Mouse (Mus musculus) embryonic facial prominence, embryonic 14.5 days (tissue): ENCODE measurements at regions not wholly inside any gene's neighbourhood (a gene's known extent, or its start where the extent isn't known, plus 50 kb on each side); places are given as distances from the start of the nearest gene placed in this dataset.

Experiments used
- ATAC-seq: fragments of 200-750 bp; cut with Nextera tagmentation; 2 replicates; pipeline ENCODE4 v1.8.0; 2017; ENCODE audit warnings: low read depth, moderate number of reproducible peaks, moderate TSS enrichment
- DNase-seq: peaks from one replicate; pipeline ENCODE4 v3.0.0-alpha.2; 2015; ENCODE audit warnings: low spot score
- H3K27ac ChIP-seq: fragments of 300-500 bp; sonication (generic); replicated peaks from 2 replicates; pipeline ENCODE4 v1.5.1; 2014; ENCODE audit warnings: low read depth, mild to moderate bottlenecking, low read length, moderate library complexity
- H3K27me3 ChIP-seq: fragments of 300-500 bp; sonication (generic); replicated peaks from 2 replicates; pipeline ENCODE4 v1.6.1; 2014; ENCODE audit warnings: low read length; ENCODE audit not compliant: control insufficient read depth, insufficient read depth
- H3K36me3 ChIP-seq: fragments of 300-500 bp; sonication (generic); 2 replicates; pipeline ENCODE4 v1.6.1; 2014; ENCODE audit warnings: low read length, mixed read lengths; ENCODE audit not compliant: control insufficient read depth, insufficient read depth
- H3K4me1 ChIP-seq: fragments of 300-500 bp; sonication (generic); 2 replicates; pipeline ENCODE4 v1.6.1; 2014; ENCODE audit warnings: antibody characterized with exemption, low read length; ENCODE audit not compliant: control insufficient read depth, insufficient read depth
- H3K4me2 ChIP-seq: fragments of 300-500 bp; sonication (generic); 2 replicates; pipeline ENCODE4 v1.6.1; 2014; ENCODE audit warnings: low read depth, mild to moderate bottlenecking, low read length, moderate library complexity, mixed read lengths
- H3K4me3 ChIP-seq: fragments of 300-500 bp; sonication (generic); 2 replicates; pipeline ENCODE4 v1.5.1; 2014; ENCODE audit warnings: low read depth, mild to moderate bottlenecking, low read length
- H3K9ac ChIP-seq: fragments of 300-500 bp; sonication (generic); 2 replicates; pipeline ENCODE4 v1.6.1; 2014; ENCODE audit warnings: low read depth, mild to moderate bottlenecking, low read length, moderate library complexity, mixed read lengths
- H3K9me3 ChIP-seq: fragments of 300-500 bp; sonication (generic); 2 replicates; pipeline ENCODE4 v1.6.1; 2016; ENCODE audit warnings: low read length; ENCODE audit not compliant: control insufficient read depth
- WGBS: fragments of 180-500 bp; shearing (Covaris S2); extraction: QIAGEN DNeasy Blood & Tissue Kit; methylation state at CpG from one replicate; pipeline ENCODE4 v1.1.7; 2014; 5-methylcytosine and 5-hydroxymethylcytosine counted together

- Histone ChIP-seq H3K4me3 (no peak overlapping the region), H3K36me3 (no peaks in the 10 kb centered on the region), H3K9ac (no peak overlapping the region), H3K4me1 (no peaks in the 10 kb centered on the region), H3K4me2 (no peak overlapping the region), H3K9me3 (no peaks in the 10 kb centered on the region), H3K27ac (no peak overlapping the region), H3K27me3 (no peaks in the 10 kb centered on the region)
- DNase-seq, result no peak
- no peak for ATAC-seq
These were observed 190.0 kb upstream of the Veph1 start for GRCm38 (mm10) chr3:66486658-66487057.

GRCm38 (mm10) chr3:66486184-66486583 is 189.5 kb upstream of the Veph1 start:
- Histone ChIP-seq H3K27ac (no peak overlapping the region), H3K4me2 (no peak overlapping the region), H3K9me3 (no peaks in the 10 kb centered on the region), H3K9ac (no peak overlapping the region), H3K4me1 (no peaks in the 10 kb centered on the region), H3K4me3 (no peak overlapping the region), H3K27me3 (no peaks in the 10 kb centered on the region), H3K36me3 (no peaks in the 10 kb centered on the region)
- 79% methylated on average over 1 of the region's 1 CpGs for WGBS
- DNase-seq, result no peak
- no peak for ATAC-seq

DNA sequence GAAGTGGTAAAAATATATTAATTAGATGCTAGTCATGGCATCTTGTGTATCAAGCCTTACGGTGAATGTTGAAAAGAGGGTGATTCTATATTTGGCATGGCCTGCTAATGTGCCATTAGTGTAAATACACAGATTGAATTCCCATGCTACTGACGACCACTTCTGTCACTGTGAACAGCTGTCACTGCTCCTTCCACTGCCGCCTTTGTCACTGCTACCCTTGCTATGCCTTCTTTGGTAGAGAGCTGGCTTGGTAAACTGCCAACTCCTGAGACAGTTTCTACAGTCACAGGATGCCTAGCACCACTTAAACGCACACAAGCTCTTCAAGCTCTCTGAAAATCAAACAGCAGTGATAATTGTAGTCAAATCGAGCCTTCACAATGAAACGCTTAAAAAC is 184.1 kb upstream of the Veph1 start:
- no peak overlapping the region for H3K4me2 ChIP-seq

DNA sequence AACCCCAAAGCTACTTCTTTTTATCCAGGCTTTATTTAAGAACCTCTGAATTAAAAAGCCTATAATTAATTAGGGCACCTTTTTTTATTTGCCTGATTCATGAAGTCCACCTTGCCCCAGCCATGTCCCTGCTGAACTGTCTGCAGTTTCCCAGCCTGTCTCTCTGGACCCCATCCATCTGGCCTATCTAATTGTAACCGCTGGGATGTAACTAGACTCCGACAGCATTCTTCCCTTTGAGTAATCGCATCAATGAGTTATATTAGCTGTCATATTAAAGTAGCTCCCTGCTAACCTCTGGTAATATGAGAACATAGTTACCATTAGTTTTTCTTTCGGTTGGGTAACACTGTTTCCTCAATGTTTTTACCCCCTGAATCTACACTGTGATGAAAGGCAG is 182.6 kb upstream of the Veph1 start:
- H3K9me3 ChIP-seq, result no peaks in the 10 kb centered on the region
- no peak overlapping the region for H3K27ac ChIP-seq
- DNase-seq (peak; percentile 51), ATAC-seq (peak; percentile 68; the same call in 1 of the 2 replicates)
- peaks cover 12% of the 10 kb centered on the region; the same call in 1 of the 2 replicates for H3K4me1 ChIP-seq
- H3K4me2 ChIP-seq, result no peak overlapping the region
- H3K27me3 ChIP-seq, result no peaks in the 10 kb centered on the region; the same call in 1 of the 2 replicates
- H3K9ac ChIP-seq, result no peak overlapping the region
- WGBS, result 17% methylated on average over 4 of the region's 4 CpGs
- no peaks in the 10 kb centered on the region for H3K36me3 ChIP-seq
- no peak overlapping the region for H3K4me3 ChIP-seq

More for the DNA sequence above, 184.1 kb upstream of the Veph1 start:
- no peaks in the 10 kb centered on the region for H3K36me3 ChIP-seq
- ATAC-seq (peak; percentile 88), DNase-seq (peak; percentile 88)
- no peak overlapping the region for H3K4me3 ChIP-seq
- H3K4me1 ChIP-seq, result peaks cover 12% of the 10 kb centered on the region; the same call in 1 of the 2 replicates
- H3K9ac ChIP-seq, result no peak overlapping the region
- no peaks in the 10 kb centered on the region for H3K9me3 ChIP-seq
- WGBS, result 53% methylated on average over 6 of the region's 6 CpGs
- no peaks in the 10 kb centered on the region; the same call in 1 of the 2 replicates for H3K27me3 ChIP-seq
- no peak overlapping the region for H3K27ac ChIP-seq

DNA sequence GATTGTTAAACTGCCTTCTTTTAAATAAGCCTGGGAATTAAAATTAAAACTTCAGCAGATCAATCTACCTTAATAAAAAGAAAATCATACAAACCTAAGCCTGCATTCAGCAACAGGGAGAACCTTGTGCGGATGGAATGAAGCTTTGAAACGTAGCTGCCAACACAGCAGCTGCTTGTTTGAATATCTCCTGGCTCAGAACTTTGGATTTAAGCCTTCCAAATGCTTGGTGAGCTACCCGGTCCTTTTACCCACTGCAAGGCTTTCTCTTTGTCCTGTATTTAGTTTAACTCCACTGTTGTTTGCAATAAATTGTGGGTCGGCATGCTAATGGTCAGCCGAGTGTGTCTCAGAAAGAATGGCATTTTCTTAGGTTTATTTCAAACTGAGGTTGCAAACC is 169.7 kb upstream of the Veph1 start:
- Histone ChIP-seq H3K27ac (no peak overlapping the region), H3K4me2 (no peak overlapping the region), H3K9me3 (no peaks in the 10 kb centered on the region), H3K4me1 (no peaks in the 10 kb centered on the region), H3K27me3 (no peaks in the 10 kb centered on the region), H3K4me3 (no peak overlapping the region), H3K9ac (no peak overlapping the region), H3K36me3 (no peaks in the 10 kb centered on the region)
- WGBS, result 83% methylated on average over 5 of the region's 5 CpGs
- DNase-seq, result no peak
- no peak for ATAC-seq

DNA sequence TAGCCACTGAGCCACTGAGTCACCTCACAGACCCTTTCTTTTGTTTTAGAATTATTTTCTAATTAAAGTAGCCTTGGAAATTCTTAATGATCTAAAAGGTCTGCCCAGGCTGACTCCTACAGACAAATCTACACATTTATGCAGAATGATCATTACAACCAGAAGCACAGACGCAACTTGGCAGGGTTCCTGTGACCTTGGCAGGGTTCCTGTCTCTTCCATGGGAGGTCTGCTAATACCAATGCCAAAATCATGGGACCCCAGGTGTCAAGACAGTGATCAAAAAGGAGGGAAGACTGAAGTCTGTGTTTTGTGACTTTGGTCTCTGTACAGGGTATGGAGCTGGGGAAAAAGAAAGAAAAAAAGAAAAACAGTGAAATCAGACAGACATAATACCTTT is 168.7 kb upstream of the Veph1 start:
- H3K4me2 ChIP-seq, result no peak overlapping the region
- 79% methylated on average over 1 of the region's 1 CpGs for WGBS
- H3K9ac ChIP-seq, result no peak overlapping the region
- no peaks in the 10 kb centered on the region for H3K36me3 ChIP-seq
- H3K27ac ChIP-seq, result no peak overlapping the region
- H3K4me1 ChIP-seq, result no peaks in the 10 kb centered on the region
- H3K4me3 ChIP-seq, result no peak overlapping the region
- H3K27me3 ChIP-seq, result no peaks in the 10 kb centered on the region
- no peaks in the 10 kb centered on the region for H3K9me3 ChIP-seq
- ATAC-seq, result no peak
- no peak for DNase-seq

GRCm38 (mm10) chr3:66462341-66462740 is 165.7 kb upstream of the Veph1 start:
- H3K4me1 ChIP-seq, result no peaks in the 10 kb centered on the region
- H3K27ac ChIP-seq, result no peak overlapping the region
- no peak overlapping the region for H3K4me3 ChIP-seq
- no peak overlapping the region for H3K9ac ChIP-seq
- H3K27me3 ChIP-seq, result no peaks in the 10 kb centered on the region
- ATAC-seq (no peak), DNase-seq (no peak)
- no peak overlapping the region for H3K4me2 ChIP-seq
- 76% methylated on average over 1 of the region's 1 CpGs for WGBS
- H3K36me3 ChIP-seq, result no peaks in the 10 kb centered on the region
- no peaks in the 10 kb centered on the region for H3K9me3 ChIP-seq

DNA sequence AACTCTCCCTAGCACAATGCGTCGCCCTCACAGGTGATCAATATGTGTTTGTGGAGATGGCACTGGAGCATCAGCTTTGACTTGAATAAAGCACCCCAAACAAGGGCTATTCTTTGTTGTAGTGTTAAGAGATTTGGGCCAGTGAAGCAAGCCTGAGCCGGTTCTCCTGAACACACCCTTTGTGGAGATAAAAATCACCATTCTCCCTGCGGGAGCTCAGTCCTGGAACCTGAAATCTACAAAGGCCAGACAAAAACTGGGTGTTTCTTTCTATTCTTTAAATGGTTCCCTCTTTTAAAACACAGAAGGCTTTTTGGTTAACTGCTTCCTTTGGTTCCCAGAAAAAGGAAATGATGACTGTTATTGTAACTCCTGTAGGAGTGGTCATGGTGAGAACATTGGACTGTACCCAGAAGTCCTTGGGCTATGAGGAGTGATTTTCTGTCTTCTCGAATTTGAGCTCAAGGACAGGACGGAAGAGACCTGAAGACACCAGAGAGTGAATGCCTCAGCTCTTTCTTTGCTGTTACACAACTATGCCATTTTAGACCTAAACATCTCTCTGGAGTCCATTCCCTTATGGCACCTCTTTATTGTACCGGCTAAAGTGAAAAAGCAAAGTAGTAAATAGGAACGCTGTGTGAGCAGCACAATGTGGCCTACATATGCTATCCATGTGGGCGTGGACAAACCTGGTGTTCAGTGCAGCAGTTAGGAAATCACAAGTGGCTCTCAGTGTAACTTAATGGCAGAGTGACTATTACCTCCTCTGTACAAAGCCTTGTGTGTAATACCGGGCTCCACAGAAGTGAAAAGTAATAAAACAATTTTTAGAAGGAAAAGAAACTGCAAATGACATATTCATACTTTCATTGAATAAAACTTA is 149.9 kb upstream of the Veph1 start:
- no peak overlapping the region for H3K4me3 ChIP-seq
- no peaks in the 10 kb centered on the region for H3K9me3 ChIP-seq
- H3K36me3 ChIP-seq, result no peaks in the 10 kb centered on the region
- WGBS, result 71% methylated on average over 10 of the region's 10 CpGs
- H3K4me2 ChIP-seq, result no peak overlapping the region
- ATAC-seq (no peak), DNase-seq (no peak)
- no peaks in the 10 kb centered on the region for H3K27me3 ChIP-seq
- no peaks in the 10 kb centered on the region for H3K4me1 ChIP-seq
- H3K27ac ChIP-seq, result no peak overlapping the region
- no peak overlapping the region for H3K9ac ChIP-seq

GRCm38 (mm10) chr3:66433216-66433615 is 136.6 kb upstream of the Veph1 start:
- H3K4me2 ChIP-seq, result no peak overlapping the region
- H3K4me1 ChIP-seq, result no peaks in the 10 kb centered on the region
- no peak overlapping the region for H3K27ac ChIP-seq
- no peak overlapping the region for H3K4me3 ChIP-seq
- H3K27me3 ChIP-seq, result no peaks in the 10 kb centered on the region
- DNase-seq, result no peak
- H3K9ac ChIP-seq, result no peak overlapping the region
- ATAC-seq, result no peak
- no peaks in the 10 kb centered on the region for H3K9me3 ChIP-seq
- H3K36me3 ChIP-seq, result no peaks in the 10 kb centered on the region
